Mouse (Mus musculus): ENCODE measurements around the gene Ttc33.

Ttc33 gene

GRCm38 (mm10) chr15:5185366-5186292 lies at the start of gene Ttc33:
Gene Ttc33 (plus strand): TSS chr15:5185525.
- peak; percentile 80 for DNase-seq

GRCm38 (mm10) chr15:5138021-5138856 lies 47.1 kb upstream of the Ttc33 start:
- DNase-seq, result no peak

GRCm38 (mm10) chr15:5139366-5139765 lies 46.0 kb upstream of the Ttc33 start:
- no peak for DNase-seq

GRCm38 (mm10) chr15:5139863-5140262 lies 45.5 kb upstream of the Ttc33 start:
- no peak for DNase-seq

GRCm38 (mm10) chr15:5140357-5140756 lies 45.0 kb upstream of the Ttc33 start:
- no peak for DNase-seq

- DNase-seq, result no peak
Measured at GRCm38 (mm10) chr15:5142047-5142446, 43.3 kb upstream of the Ttc33 start.

- no peak for DNase-seq
Measured at GRCm38 (mm10) chr15:5142714-5143113, 42.6 kb upstream of the Ttc33 start.

GRCm38 (mm10) chr15:5143361-5144020 lies 41.8 kb upstream of the Ttc33 start, which contains the start of gene Prkaa1:
Gene Prkaa1 (plus strand): TSS chr15:5143861.
- DNase-seq, result peak; percentile 83

- peak; percentile 78 for DNase-seq
Measured at GRCm38 (mm10) chr15:5144021-5144778, 41.1 kb upstream of the Ttc33 start.

GRCm38 (mm10) chr15:5145196-5145945 lies 40.0 kb upstream of the Ttc33 start:
- DNase-seq, result no peak

GRCm38 (mm10) chr15:5149187-5149586 lies 36.1 kb upstream of the Ttc33 start:
- DNase-seq, result no peak

GRCm38 (mm10) chr15:5152171-5152570 lies 33.2 kb upstream of the Ttc33 start:
- DNase-seq, result no peak

- DNase-seq, result no peak
Measured at GRCm38 (mm10) chr15:5154621-5155020, 30.7 kb upstream of the Ttc33 start.

- no peak for DNase-seq
Measured at GRCm38 (mm10) chr15:5155093-5155492, 30.2 kb upstream of the Ttc33 start.

- no peak for DNase-seq
Measured at GRCm38 (mm10) chr15:5156355-5156754, 29.0 kb upstream of the Ttc33 start.

- DNase-seq, result no peak
Measured at GRCm38 (mm10) chr15:5157386-5157785, 27.9 kb upstream of the Ttc33 start.

- no peak for DNase-seq
Measured at GRCm38 (mm10) chr15:5158827-5159226, 26.5 kb upstream of the Ttc33 start.

- DNase-seq, result no peak
Measured at GRCm38 (mm10) chr15:5165121-5165773, 20.1 kb upstream of the Ttc33 start.

- DNase-seq, result no peak
Measured at GRCm38 (mm10) chr15:5173217-5173820, 12.0 kb upstream of the Ttc33 start.

GRCm38 (mm10) chr15:5184668-5185330 lies 526 bp upstream of the Ttc33 start:
- no peak for DNase-seq
